Mouse (Mus musculus) gastrocnemius, adult 8-10 months (tissue): ENCODE results near the gene Apba2. TPM values are rescaled to one million over a fixed set of nuclear protein-coding genes. Genes with fewer than 3 reads are reported as not detected.
A peak's percentile ranks its signal among the peaks of the same experiment; 100 is the strongest.

Experiments used
- DNase-seq, 2 experiments: peaks; one replicate each; pipeline ENCODE4 v3.0.0; 2022; ENCODE audit warnings: low spot score in 2 of 2
- total RNA-seq, 4 experiments: library from RNA; stranded (reverse); gene quantifications; 2 replicates each; pipeline ENCODE4 v1.2.4; 2022

Gene Apba2
- total RNA-seq, 4 experiments from 2014 or later, result 0.31 to 0.32 TPM; not detected in 2

DNA sequence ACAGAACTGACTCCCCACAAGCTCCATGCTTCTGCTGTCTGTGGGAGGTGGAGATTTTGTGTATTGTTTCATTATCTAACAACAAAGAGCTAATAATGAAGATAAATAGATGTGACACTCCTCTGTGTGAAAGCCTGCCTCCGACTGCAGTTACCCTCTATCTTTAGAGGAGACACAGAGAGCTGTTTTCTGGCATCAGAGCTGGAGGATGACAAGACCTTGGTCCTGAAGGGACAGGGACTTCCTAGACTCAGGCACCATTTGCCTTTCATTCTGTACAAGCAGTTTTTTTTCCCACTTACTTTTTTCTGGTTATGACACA is 20.9 kb downstream of the Apba2 start:
- no peak for DNase-seq

DNA sequence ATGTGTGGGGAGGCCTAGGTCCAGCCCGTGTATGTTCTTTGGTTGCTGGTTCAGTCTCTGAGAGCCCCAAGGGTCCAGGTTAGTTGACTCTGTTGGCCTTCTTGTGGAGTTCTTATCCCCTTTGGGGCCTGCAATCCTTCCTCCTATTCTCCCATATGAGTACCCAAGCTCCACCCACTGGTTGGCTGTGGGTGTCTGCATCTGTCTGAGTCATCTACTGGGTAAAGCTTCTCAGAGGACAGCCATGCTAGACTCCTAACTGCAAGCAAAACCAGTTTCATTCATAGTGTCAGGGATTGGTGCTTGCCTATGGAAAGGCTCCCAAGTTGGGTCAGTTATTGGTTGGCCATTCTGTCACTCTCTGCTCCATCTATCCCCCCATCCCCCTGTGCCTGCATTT is 29.8 kb downstream of the Apba2 start:
- DNase-seq, result no peak

DNA sequence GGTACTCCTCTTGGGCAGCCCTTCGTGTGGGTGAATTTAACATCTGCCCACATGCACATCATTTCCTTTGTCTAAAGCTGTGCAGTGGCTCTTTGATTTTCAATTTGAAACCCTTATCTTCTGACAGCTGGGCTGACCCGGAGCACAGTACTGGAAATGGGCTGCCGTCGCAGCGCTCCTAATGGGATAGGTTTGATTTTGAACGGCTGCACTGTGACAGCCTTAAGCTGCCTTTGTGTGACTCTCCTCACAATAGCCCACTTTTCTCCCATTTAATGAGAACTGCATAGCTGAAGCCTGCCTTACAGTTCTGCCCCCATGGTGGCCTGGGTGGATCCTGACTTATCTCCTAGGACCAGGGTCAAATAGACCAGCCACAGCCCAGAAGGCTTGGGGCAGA is 31.9 kb downstream of the Apba2 start:
- no peak for DNase-seq

DNA sequence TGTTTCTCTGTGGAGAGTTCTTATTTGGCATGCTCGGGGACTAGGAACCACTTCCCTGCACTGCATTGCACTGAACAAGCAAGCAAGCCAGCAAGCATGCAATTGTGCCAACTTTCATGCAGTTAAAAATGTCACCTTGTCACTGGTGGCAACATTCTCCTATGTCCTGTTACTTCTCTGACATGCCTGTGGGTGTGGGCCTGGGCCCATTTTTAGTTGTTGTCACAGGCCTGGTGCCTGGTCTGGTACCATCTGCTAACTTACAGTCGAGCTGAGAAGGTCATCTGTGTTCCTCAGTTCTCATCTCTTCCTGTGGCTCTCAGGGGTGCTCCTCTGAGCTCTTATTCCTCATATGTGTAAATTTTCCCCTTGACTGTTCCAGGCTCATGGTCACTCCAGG is 33.8 kb downstream of the Apba2 start:
- no peak for DNase-seq

DNA sequence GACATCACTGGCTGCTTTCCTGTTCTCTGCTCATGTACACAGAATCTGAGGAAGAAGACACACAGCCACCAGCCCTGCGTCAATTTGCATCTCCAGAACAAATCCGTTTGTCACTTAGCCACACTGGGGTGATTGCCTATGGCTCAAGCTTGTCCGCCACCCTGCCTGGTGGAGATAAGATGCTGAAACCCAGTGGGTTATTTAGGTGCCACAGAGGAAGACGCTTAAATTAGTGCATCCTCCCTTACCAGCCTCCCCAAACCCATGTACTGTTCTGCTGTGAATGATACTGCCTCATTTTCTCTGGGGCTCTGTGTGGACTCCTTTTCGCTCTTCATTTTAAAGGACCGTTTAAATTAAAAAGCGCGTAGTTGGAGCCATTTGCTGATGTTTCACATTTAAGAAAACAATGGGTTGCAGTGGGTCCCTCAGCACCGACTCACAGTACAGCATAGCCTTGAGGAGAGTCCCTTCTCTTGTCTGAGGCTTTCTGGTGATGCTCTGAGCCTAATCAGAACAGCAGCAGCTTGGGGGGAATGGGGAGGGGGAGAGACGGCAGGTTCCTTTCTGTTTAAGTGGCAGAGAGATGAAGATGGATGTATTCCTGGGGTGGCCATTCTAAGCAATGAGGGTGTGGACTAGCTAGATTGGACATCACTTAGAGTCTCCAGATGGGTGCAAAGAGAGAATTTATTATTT is 38.1 kb downstream of the Apba2 start:
- no peak for DNase-seq

DNA sequence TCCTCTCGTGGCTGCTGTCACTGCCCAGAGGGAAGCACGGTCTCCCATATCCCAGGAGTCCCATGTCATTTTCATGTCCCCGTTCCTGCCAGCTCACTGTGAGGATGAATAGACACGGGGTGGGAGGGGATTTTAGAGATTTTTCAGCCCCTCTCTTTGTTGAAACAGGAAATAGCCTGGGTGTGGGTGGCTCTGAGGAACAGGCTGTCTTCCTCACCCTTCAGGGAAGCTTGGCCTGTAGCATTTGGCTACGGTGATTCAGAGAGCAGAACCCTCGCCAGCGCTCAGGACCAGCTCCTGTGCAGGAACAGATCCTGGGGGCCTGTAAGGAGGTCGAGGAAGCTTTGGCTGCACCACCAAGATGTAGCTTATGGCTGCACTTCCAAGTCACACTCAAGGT is 45.3 kb downstream of the Apba2 start:
- DNase-seq, result no peak

DNA sequence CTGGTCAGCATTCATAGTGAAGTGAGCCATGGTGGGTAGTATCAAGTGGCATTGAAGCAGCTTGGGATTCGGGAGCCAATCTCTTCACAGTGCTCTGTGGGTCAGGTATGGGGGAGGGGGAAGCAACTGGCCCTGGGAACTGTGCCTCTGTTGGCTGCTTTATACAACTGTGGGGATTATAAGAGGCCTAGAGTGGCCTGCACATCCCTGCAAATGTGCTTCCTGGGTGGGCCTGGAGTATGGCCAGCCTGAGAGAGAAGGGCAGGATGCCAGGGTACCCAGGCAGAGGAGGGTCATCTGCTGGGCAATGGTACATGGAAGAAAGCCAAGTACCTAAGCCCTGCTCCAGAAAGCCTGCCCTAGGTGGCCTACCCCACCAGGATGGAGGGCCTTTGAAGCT is 49.4 kb downstream of the Apba2 start:
- DNase-seq, result peak in 1 of 2 experiments; percentile 18

DNA sequence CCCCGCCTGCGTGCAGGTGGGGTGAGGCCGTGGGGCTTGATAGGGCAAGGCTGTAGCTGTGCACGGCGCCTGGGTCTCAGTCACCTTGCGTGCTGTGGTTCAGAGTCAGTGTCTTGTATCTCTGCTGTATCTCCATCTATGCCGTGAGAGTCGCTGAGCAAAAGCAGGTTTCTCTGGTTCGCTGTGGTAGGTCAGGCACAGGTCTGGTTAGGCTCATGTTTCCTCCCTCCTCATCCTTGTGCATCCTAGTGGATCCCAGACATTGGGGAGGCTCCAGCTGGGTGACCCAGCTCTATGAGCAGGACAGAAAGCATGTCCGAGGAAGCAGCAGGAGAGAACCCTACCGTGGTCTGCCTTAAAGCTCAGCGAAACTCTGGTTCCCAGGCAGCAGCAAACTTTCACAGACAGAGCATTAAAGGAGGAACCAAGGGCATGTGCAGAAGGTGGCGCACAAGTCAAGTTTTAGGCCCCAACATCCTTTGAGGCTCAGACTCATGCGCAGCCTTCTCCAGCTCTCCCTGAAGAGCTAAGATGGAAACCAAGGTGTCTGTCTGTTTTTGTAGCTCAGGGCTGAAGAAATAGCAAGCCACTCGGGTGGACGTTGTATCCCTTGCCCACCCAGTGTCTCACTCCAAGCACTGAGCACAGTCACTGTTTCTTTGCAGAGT is 51.2 kb downstream of the Apba2 start:
- DNase-seq, result no peak

DNA sequence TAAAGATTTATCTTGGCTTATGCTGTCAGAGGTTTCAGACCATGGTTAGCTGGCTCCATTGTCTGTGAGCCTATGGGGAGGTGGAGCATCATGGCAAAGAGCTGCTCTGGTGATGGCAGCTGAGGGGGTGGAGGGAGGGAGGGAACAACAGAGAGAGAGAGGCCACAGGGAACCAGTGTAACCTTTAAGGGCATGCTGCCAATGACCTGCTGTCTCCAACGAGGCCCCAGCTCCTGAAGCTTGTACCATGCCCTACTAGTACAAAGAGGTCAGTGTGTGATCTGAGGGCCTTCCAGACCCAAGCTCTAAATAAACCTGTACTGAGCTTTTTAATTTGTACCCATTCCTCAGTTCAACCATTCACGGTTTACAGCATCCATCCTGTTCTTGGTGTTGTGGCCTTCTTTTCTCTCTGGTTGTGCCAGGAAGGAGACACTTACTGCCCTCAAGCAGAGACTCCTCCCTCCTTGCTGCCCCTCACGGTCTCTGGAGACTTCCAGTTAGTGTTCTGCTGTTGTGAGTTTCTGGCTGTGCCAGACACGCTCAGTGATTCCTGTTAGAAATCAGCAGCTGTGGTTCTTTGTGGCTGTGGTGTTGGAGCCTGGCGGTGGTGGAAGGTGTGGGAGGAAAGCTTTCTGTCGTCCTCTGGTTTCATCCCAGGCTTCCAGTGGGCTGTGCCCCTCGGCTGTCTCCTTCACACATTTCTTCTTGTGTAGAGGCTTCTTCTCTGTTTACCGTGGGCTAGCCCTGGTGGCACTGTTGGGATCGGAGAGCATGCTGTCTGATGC is 60.4 kb downstream of the Apba2 start:
- DNase-seq, result no peak

DNA sequence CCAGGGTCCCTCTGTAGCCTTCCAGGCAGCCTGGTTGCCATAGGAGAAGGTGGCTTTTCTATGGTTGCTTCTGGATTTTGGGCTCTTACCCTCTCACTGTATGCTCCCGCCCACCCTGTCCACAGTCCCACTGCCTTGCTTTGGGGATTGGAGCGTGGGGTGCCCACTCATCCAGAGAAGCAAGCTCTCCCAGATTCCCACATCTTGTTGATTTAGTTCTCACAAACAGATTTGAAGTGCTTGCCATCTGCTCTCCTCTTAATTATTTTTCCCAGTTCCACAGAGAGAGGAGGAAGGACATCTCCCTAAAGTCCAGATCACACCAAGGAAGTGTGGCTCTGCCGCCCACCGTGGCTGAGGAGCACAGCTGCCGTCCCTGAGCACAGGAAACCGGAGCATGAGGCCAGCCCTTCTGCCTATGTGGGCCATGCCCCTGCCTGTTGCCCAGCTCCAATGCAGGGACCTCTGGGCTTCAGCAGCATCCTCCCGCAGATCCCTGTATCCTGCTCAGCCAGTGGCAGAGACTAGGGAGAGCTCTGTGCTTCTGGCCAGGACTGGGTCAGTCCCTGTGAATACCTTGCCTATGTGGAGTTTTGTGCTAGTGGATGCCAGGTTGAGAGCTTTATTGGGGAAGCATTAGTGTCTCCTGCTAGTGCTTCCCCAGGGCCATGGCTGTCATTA is 63.5 kb downstream of the Apba2 start:
- DNase-seq, result no peak

DNA sequence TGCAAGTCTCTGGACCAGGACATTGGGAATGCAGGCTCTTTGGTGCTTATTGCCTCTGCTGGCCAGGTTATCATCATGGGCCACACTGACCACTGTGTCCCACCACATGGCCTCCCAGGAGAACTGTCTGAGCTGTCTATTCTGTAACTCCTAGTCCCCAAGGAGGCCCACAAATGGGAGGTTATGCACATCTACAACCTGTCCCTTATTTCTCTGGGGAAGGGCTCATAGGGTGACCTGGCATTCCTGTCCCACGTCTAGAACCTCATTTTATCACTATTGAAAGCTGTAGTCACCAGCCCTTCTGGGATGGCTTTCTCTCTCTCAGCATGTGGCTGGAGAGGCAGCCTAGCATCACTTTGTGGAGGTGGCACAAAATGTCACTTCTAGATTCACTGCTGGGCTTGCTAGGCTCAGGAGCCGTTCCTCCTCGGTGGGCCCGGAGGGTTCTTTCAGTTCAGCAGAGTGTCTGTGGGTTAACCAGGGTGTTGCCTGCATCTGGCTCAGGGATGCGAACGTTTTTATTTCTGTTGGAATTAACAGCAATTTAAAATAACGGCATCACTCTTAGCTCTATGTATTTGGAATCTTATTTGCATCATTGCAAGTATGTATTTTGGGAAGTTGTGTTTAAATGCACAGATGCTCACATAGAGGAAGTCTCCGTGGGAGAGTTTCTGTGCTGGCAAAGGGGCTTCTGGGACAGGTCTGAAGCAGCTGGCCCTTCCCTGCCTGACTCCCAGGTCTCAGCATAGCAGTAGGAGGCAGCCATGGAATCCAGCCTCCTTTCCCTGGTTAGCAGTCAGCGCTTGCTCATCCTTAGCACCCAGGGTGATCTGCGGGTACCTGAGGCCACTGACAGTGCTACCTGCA is 65.1 kb downstream of the Apba2 start:
- DNase-seq, result no peak

DNA sequence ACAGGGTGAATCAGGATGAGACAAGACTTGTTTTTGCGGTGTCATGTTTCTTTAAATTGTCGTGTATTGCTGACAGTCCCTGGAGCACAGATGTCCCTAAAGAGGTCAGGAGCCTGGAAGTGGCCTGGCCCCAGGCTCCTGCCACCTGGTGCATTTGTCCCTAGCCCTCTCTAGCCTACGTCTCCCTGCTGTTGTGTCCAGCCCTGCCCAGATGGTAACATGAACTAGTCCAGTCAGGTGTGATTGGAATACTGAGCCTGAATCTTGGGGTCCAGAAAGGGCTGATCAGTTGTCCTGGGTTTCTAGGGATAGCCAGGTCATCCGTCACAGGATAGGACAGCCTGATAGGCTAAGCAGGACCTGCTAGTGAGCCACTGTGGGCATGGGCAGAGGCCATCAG is 67.2 kb downstream of the Apba2 start:
- no peak for DNase-seq

DNA sequence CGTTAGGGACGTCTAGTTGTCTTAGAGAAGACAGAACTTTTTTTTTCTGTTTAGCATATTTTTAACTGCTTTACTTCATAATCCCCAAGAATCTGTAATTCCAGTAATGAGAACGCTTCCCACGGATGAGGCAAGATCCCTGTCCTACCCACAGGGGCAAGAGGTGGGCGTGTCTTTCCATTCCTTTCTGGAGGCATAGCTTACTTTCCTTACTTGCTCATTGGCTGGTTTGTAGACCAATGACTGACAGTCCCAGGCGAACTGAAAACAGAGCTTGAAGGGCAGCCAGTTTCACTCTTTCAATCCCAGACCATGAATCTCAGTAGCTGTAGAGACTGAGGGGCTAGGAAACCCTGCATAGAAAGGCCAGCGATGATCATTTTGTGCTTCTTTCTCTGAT is 68.2 kb downstream of the Apba2 start:
- DNase-seq, result no peak

DNA sequence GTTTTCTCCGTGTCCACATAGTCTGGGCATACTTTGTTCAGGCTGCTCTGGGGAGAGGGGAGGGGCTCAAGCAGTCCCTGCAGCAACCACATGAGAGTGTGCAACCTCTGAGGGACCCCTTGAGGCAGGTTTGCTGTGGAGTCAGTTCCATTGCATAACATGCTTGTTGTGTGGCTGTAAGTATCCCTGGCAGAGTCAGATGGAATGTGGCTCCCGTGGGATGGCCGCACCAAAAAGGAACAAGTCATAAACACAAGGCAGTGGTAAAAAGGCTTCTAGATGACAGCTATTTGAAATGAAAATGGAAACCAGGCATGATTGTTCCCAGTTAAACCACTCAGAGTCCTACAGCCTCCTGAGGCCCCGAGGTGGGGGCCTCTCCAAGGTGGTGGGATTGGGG is 69.4 kb downstream of the Apba2 start:
- no peak for DNase-seq

DNA sequence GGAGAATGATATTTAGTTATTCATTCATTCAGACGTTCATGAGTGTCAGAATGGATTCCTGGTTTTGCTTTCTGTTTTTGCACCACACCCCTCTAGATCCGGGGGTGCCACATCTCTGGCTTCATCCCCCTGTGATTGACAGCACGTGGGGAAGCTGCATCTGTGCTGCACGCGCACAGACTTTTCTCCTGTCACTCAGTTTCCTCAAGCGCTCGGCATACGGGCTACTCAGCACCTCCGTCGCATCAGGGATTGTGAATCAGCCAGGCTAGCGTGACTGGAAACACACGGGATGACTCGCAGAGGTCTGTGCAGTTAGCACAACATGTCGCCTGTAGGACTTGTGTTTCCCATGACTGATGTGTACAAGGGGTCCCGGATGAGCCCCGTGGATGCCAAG is 72.6 kb downstream of the Apba2 start:
- DNase-seq, result no peak

DNA sequence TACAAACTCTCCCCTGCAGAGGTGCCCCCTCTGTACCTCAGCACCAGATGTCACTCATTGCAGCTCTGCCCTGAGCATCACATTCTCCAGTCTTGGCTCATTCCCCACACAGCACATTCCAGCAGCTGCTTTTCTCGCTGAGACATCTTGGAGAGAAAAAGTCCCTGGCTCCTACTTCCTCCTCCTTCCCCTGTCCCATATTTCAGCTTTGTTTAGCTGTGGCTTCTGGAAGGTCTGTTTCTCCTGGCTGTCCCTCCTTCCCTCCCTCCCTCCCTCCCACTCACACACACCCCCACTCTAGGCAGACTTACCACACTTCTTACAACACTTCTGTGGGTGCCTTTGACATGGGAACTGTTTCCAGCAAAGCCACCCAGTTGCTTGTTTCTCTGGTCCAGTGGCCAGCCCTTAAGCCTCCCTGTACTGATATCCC is 75.0 kb downstream of the Apba2 start:
- no peak for DNase-seq

DNA sequence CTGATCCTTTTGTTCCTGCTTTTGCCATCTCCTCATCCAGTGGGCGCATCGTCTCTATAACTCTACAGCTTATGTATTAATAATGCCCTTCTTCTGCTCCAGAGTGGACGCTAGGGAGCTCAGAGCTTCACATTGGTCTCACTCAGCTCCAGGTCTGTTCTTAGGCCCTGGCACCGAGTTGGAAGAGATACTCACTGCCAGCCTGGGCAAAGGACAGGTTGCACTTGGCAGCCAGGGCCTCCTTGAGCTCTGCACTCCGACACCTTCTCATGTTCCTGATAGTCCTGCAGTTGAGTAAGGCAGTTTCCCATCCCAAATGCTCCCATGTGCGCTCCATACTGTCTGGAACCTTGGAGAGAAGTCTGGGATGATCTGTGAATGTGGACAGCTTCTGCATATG is 76.7 kb downstream of the Apba2 start:
- DNase-seq, result peak in 1 of 2 experiments; percentile 7

DNA sequence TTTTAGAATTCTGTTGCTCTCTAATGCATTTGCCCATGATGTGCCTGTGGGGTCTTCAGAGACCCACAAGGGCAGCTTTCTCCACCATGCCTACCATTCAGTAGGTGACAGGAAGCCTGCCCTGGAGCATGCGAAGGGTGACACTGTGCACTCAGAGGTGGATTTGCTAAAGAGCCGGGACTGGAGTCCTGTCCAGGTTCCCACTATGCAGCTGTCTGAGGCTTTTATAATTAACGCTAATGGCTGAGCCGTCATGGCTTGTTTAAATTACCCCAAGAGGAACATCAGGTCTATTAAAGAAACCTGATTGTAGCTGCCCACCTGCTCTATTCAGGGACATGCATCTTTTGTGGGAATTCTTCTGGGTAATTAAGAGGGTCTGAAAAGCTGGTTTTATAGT is 78.4 kb downstream of the Apba2 start:
- no peak for DNase-seq

DNA sequence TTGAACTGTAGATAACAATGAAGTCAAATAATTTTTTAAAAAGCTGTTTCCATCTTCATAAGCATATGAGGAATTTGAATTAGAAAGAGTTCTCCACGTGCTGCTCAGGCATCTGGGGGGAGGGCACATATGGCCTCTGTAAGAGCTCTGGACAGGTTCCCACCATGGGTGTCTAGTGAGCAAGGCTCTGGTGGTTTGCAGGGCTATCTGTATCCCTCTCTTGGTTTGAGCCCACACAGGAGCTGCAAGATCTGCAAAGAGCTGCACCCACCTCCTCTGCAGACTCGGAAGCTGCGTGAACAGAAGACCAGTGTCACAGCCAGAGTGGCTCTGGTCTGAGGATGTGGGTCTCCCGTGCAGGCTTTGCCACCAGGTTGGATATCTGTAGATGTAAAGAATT is 78.8 kb downstream of the Apba2 start:
- DNase-seq, result no peak

DNA sequence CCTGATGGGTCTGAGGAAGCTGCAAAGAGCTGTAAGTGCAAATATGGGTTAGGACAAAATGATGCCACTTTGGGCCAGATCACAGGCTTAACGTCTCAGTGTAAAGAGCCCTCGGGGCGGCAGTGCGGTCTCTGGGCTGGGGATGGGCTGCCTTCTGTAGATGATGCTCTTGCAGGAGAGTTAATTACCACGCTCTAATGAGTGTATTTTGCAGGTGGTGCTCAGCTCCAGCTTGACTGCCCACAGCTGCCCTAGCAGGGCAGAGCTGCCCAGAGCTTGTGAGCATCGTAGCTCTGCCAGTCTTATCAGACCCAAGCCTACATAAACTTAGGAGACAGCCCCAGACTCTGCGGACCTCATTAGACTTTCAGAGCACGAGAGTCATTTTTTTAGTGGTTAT is 80.9 kb downstream of the Apba2 start:
- DNase-seq, result no peak

DNA sequence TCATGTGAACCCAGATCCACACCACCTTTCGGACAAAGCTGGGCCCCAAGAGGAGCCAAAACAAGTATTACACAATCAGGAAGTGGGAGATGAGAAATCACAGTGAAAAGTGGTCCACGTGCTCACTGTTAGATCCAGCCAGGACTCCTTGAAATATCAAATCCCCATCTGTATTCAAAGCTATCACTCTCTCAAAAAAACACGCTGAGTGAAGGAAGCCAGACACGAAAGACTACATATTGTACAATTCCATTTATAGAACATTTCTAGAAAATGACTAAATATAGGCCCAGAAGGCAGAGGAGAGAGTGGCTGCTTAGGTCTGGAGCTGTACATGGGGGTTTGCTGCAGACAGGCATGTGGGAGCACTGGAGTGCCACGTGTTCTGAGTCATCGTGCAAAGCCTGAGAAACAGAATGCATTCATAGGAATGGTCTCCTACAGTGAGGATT is 82.2 kb downstream of the Apba2 start:
- DNase-seq, result no peak
